8 mouse cellular contexts compared by ENCODE assay signal in genomic region chr2:79601691-79602116, GRCm38 (mm10). TPM values are rescaled to one million over a fixed set of nuclear protein-coding genes. Genes with fewer than 3 reads are reported as not detected.
DNase-seq lines count a peak whose midpoint lies in the region; ATAC-seq and TF ChIP-seq lines count a peak whose summit lies in the region.

No protein-coding gene starts in this region.

- H3K27ac ChIP-seq in gastrocnemius, adult 2 months, result peak overlapping the region; percentile 13; the same call in 1 of the 2 replicates
- H3K27ac ChIP-seq in heart, embryonic 12.5 days (ENCODE audit: poor library complexity, severe bottlenecking), result peak overlapping the region; percentile 75

- no peak overlapping the region for H3K4me3 ChIP-seq in gastrocnemius, adult 2 months
- H3K4me3 ChIP-seq in heart, embryonic 12.5 days, result no peak overlapping the region

- H3K27me3 ChIP-seq in heart, embryonic 12.5 days (replicated peaks), result no peaks in the 10 kb centered on the region

- no peaks in the 10 kb centered on the region for H3K9me3 ChIP-seq in heart, embryonic 12.5 days (replicated peaks)

- no peak for TF ChIP-seq CTCF in gastrocnemius, adult 2 months (IDR thresholded peaks at IDR 0.05)

- H3K9ac ChIP-seq in heart, embryonic 12.5 days, result no peak overlapping the region

- peaks cover 21% of the 10 kb centered on the region for H3K4me1 ChIP-seq in heart, embryonic 12.5 days (replicated peaks)

- ATAC-seq in heart, embryonic 12.5 days (ENCODE audit: insufficient number of reproducible peaks, low FRiP score), result no peak

- WGBS in heart, embryonic 12.5 days, result 27% methylated on average over 4 of the region's 4 CpGs

- DNase-seq in gastrocnemius, adult 2 months, result no peak
- DNase-seq in gastrocnemius, postnatal 10 days, result no peak
- peak; percentile 74 for DNase-seq in NIH3T3 (ENCODE audit: low read depth)
- DNase-seq in kidney, postnatal 14 days, result peak; percentile 34
- no peak for DNase-seq in layer of hippocampus, adult 9-11 months
- no peak for DNase-seq in thymus, postnatal 14 days
- no peak for DNase-seq in yolk sac, embryonic 10.5 days (ENCODE audit: low spot score)

- no peaks in the 10 kb centered on the region for H3K36me3 ChIP-seq in heart, embryonic 12.5 days

- no peak overlapping the region for H3K4me2 ChIP-seq in heart, embryonic 12.5 days

- intact Hi-C loops in gastrocnemius, adult 2 months (cut with DNase I), result no loop called here

RNA-seq across cellular contexts. Expression of gene Itprid2, which starts 33.4 kb away (rescaled TPM):
- 10 to 100 TPM; 14.6 to 17.5 TPM for total RNA-seq in gastrocnemius, adult 2 months (2021)
- 10 to 100 TPM; 15.0 to 17.0 TPM for total RNA-seq in gastrocnemius, postnatal 10 days (2021)
- polyA plus RNA-seq in heart, embryonic 12.5 days (2016; fragmentation: Nextera tagmentation; extraction: Ambion mirVana), result 10.9 and 12.0 TPM in 2 replicates

Comparison
In these comparisons a context has a peak if more than half of its experiments do, and no peak if none do; other contexts are left out.
1. DNase-seq: peak in NIH3T3 (single experiment) and kidney, postnatal 14 days (single experiment); none in gastrocnemius, adult 2 months (single experiment), gastrocnemius, postnatal 10 days (single experiment), layer of hippocampus, adult 9-11 months (single experiment), thymus, postnatal 14 days (single experiment) and yolk sac, embryonic 10.5 days (single experiment).